Mouse (Mus musculus) heart, embryonic 16.5 days (tissue): ENCODE data around the gene Lce3e. TPM values are rescaled to one million over a fixed set of nuclear protein-coding genes. Genes with fewer than 3 reads are reported as not detected.

Experiments used
- ATAC-seq: fragments of 200-750 bp; cut with Nextera tagmentation; replicated peaks from 2 replicates; pipeline ENCODE4 v1.8.0; 2017; ENCODE audit warnings: moderate number of reproducible peaks; ENCODE audit not compliant: insufficient read depth, low FRiP score; ENCODE audit errors: extremely low read depth
- H3K27ac ChIP-seq: fragments of 300-500 bp; sonication (generic); 2 replicates; pipeline ENCODE4 v1.5.1; 2014; ENCODE audit warnings: mild to moderate bottlenecking, low read length, control low read depth, moderate library complexity
- H3K27me3 ChIP-seq: fragments of 300-500 bp; sonication (generic); 2 replicates; pipeline ENCODE4 v1.6.1; 2014; ENCODE audit warnings: low read length, mixed read lengths; ENCODE audit not compliant: control insufficient read depth, insufficient read depth
- H3K36me3 ChIP-seq: fragments of 300-500 bp; sonication (generic); 2 replicates; pipeline ENCODE4 v1.6.1; 2014; ENCODE audit not compliant: control insufficient read depth, insufficient read depth
- H3K4me1 ChIP-seq: fragments of 300-500 bp; sonication (generic); 2 replicates; pipeline ENCODE4 v1.6.1; 2014; ENCODE audit warnings: low read length, mixed read lengths; ENCODE audit not compliant: control insufficient read depth, insufficient read depth
- H3K4me2 ChIP-seq: fragments of 300-500 bp; sonication (generic); 2 replicates; pipeline ENCODE4 v1.6.1; 2014; ENCODE audit warnings: low read depth, mild to moderate bottlenecking, control low read depth, low read length
- H3K4me3 ChIP-seq: fragments of 300-500 bp; sonication (generic); 2 replicates; pipeline ENCODE4 v1.5.1; 2014; ENCODE audit warnings: mild to moderate bottlenecking, control low read depth, low read length
- H3K9ac ChIP-seq: fragments of 300-500 bp; sonication (generic); 2 replicates; pipeline ENCODE4 v1.6.1; 2014; ENCODE audit warnings: low read length, control low read depth
- H3K9me3 ChIP-seq: fragments of 300-500 bp; sonication (generic); replicated peaks from 2 replicates; pipeline ENCODE4 v1.6.1; 2016; ENCODE audit warnings: low read length; ENCODE audit not compliant: control insufficient read depth
- WGBS: fragments of 180-500 bp; shearing (Covaris S2); extraction: QIAGEN DNeasy Blood & Tissue Kit; methylation state at CpG from one replicate; pipeline ENCODE4 v1.1.7; 2014; 5-methylcytosine and 5-hydroxymethylcytosine counted together
- polyA plus RNA-seq: library from polyadenylated mRNA; unstranded; fragments of >200 nt; fragmentation: Nextera tagmentation; extraction: Ambion mirVana; gene quantifications from 2 replicates; pipeline ENCODE4 v1.2.1, GENCODE M21; 2015

Gene Lce3e
- not detected in 2 replicates for polyA plus RNA-seq

DNA sequence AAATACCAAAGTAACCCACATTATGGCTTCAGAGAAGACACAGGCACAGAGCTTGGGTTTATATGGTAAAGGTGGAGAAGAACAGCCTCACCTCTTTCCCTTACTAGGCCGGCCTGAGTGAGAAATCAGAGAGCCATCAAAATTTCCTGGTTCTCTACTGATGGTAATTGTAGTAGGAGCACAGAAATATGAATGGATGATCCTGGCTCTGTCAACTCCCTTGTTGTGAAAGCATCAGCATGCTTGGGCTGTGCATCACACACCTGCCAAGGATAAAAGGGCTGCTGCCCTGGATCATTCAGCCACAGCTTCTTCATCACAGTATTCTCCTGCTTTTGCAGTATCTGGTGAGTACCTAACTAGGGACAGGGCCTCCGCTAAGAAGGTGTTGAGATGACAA is at the start of gene Lce3e:
TSS of gene Lce3e (plus strand) at position 301 of the 400 bp plus-strand sequence.
- Histone ChIP-seq H3K4me1 (no peaks in the 10 kb centered on the region), H3K27ac (no peak within 1 kb of the TSS), H3K36me3 (no peaks in the 10 kb centered on the region), H3K27me3 (no peaks in the 10 kb centered on the region), H3K4me3 (no peak within 1 kb of the TSS), H3K9me3 (no peaks in the 10 kb centered on the region), H3K9ac (no peak within 1 kb of the TSS), H3K4me2 (no peak within 1 kb of the TSS)
- no peak for ATAC-seq
- 77% methylated on average over 2 of the region's 2 CpGs for WGBS

DNA sequence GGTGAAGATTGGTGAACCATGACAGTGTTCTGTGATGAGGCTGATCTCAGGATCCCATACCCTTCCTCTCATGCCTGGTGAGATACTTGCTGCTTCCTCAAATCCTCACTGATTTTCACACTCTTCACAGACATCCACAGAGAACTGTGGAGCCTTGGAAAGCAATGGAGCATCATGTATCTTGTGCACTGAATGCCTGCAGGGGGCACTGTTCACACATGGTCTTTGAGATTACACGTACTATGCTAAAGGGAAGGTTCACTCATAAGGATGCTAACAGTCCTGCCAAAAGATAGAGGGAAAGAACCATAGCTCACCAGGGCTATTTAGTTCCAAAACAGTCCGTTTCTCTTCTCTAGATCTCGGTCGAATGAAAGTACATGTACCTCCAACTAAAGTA is 46.5 kb upstream of the Lce3e start:
- ATAC-seq = no peak
- Histone ChIP-seq H3K27ac (no peak overlapping the region), H3K4me3 (no peak overlapping the region), H3K9me3 (no peaks in the 10 kb centered on the region), H3K27me3 (no peaks in the 10 kb centered on the region), H3K36me3 (no peaks in the 10 kb centered on the region), H3K4me1 (no peaks in the 10 kb centered on the region), H3K4me2 (no peak overlapping the region), H3K9ac (no peak overlapping the region)
- WGBS = 57% methylated on average over 4 of the region's 4 CpGs

DNA sequence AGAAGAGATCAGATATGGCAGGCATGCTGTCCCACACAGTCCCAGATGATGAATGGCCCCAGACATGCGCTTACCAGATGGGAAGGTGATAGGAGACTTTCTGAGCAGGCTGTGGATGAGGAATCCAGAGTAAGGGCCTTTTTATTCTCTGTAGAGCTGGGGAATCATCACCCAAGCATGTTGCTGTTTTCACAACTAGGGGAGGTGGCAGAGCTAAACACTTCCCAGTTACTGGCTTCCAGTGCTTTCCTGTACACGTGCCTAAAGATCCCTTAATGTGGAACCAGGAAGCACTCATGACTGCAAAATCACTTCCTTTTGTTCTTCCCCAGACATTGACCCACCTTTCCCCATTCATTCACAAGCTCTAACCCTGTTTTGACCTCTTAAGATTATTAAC is 40.7 kb upstream of the Lce3e start, which contains the start of gene Lce3a:
TSS of gene Lce3a (minus strand) at position 101 of the 400 bp plus-strand sequence.
- WGBS = 47% methylated on average over 2 of the region's 2 CpGs
- no peak within 1 kb of the TSS for H3K27ac ChIP-seq
- H3K27me3 ChIP-seq = no peaks in the 10 kb centered on the region
- H3K4me3 ChIP-seq = no peak within 1 kb of the TSS
- no peaks in the 10 kb centered on the region for H3K4me1 ChIP-seq
- no peak for ATAC-seq
- no peaks in the 10 kb centered on the region for H3K36me3 ChIP-seq
- no peak within 1 kb of the TSS for H3K9ac ChIP-seq
- no peaks in the 10 kb centered on the region for H3K9me3 ChIP-seq
- H3K4me2 ChIP-seq = no peak within 1 kb of the TSS

DNA sequence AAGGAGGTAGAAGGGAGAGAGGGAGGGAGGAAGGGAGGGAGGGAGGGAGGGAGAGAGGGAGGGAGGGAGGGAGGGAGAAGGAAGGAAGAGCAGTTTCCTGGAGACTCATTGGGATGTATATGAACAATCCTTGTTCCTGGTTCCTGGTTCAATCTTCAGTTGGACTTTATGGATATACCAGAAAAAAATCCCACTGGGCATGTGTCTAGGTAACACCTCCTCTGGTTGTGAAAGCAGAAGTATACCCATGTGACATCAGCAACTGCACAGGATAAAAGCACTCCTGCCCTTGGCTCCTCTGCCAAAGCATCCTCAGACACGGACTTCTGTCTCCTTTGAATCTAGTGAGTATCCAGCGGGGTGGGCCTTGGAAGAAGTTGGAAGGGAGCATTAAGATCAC is 34.2 kb upstream of the Lce3e start, which contains the start of gene Lce3b:
TSS of gene Lce3b (plus strand) at position 301 of the 400 bp plus-strand sequence.
- Histone ChIP-seq H3K9me3 (no peaks in the 10 kb centered on the region), H3K4me3 (no peak within 1 kb of the TSS), H3K4me1 (no peaks in the 10 kb centered on the region), H3K27me3 (no peaks in the 10 kb centered on the region), H3K9ac (no peak within 1 kb of the TSS), H3K27ac (no peak within 1 kb of the TSS), H3K36me3 (no peaks in the 10 kb centered on the region), H3K4me2 (no peak within 1 kb of the TSS)
- no peak for ATAC-seq
- 63% methylated on average over 2 of the region's 2 CpGs for WGBS

DNA sequence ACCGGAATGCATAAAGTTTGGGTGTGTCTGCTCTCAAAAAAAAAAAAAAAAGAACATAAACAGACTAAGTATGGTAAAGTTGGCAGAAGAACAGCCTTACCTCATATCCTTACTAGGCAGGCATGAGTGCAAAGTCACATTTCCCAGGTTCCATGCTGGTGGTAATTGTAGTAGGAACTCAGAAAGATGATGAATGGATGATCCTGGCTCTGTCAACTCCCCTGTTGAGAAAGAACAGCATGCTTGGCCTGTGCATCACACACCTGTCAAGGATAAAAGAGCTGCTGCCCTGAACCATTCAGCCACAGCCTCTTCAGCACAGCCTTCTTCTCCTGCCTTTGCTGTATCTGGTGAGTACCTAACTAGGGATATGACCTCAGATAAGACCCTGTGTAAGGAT is 22.7 kb upstream of the Lce3e start, which contains the start of gene Lce3c:
TSS of gene Lce3c (plus strand) at position 301 of the 400 bp plus-strand sequence.
- 62% methylated on average over 1 of the region's 1 CpGs for WGBS
- Histone ChIP-seq H3K27me3 (no peaks in the 10 kb centered on the region), H3K4me3 (no peak within 1 kb of the TSS), H3K9ac (no peak within 1 kb of the TSS), H3K27ac (no peak within 1 kb of the TSS), H3K4me2 (no peak within 1 kb of the TSS), H3K36me3 (no peaks in the 10 kb centered on the region), H3K9me3 (no peaks in the 10 kb centered on the region), H3K4me1 (no peaks in the 10 kb centered on the region)
- no peak for ATAC-seq

DNA sequence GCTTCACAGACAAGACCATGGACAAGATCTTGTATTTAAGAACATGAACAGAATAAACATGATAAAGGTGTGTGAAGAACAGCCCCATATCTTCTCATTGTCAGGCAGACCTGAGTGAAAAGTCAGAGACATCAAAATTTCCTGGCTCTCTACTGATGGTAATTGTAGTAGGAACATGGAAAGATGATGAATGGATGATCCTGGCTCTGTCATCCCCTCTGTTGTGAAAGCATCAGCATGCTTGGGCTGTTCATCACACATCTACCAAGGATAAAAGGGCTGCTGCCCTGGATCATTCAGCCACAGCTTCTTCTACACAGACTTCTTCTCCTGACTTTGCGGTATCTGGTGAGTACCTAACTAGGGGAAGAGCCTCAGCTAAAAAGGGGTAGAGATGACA is 9.8 kb upstream of the Lce3e start, which contains the start of gene Lce3d:
TSS of gene Lce3d (plus strand) at position 301 of the 400 bp plus-strand sequence.
- Histone ChIP-seq H3K4me3 (no peak within 1 kb of the TSS), H3K4me2 (no peak within 1 kb of the TSS), H3K27ac (no peak within 1 kb of the TSS), H3K9ac (no peak within 1 kb of the TSS), H3K9me3 (no peaks in the 10 kb centered on the region), H3K4me1 (no peaks in the 10 kb centered on the region), H3K27me3 (no peaks in the 10 kb centered on the region), H3K36me3 (no peaks in the 10 kb centered on the region)
- ATAC-seq = no peak
- WGBS = 93% methylated on average over 1 of the region's 1 CpGs

DNA sequence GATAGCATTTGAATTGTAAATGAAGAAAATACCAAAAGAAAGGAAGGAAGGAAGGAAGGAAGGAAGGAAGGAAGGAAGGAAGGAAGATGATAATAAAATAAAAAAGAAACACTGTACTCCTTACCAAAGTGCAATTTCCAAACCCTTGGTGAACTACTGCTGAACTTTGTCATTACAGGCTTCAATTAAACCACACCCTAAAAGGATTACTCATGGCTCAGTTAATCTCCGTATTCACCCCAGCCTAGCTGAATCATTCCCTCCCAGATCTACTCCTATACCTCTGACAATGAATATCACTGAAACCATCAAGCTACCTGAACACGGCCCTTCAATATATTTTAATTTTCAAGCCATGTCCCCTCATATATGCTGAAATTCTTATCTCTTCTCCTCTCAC is 11.6 kb downstream of the Lce3e start:
- H3K27me3 ChIP-seq = no peaks in the 10 kb centered on the region
- 62% methylated on average over 2 of the region's 2 CpGs for WGBS
- H3K9me3 ChIP-seq = no peaks in the 10 kb centered on the region
- H3K4me1 ChIP-seq = no peaks in the 10 kb centered on the region
- H3K4me3 ChIP-seq = no peak overlapping the region
- no peaks in the 10 kb centered on the region for H3K36me3 ChIP-seq
- ATAC-seq = no peak
- no peak overlapping the region for H3K9ac ChIP-seq
- no peak overlapping the region for H3K4me2 ChIP-seq
- H3K27ac ChIP-seq = no peak overlapping the region

DNA sequence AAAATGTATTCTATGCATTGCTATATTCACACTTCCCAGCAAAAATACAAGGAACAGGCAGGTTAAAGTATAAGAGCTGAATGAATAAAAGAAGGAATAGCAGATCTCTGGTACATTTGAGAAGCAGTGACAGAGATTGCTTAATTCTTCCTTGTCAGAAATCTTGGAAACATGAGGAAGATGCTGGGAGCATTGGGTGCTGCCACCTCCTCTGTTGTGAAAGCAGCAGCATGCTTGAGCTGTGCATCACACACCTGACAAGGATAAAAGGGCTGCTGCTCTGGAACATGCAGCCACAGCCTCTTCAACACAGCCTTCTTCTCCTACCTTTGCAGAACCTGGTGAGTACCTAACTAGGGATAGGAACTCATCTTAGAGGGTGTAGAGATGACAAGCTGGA is 25.1 kb downstream of the Lce3e start, which contains the start of gene Lce3f:
TSS of gene Lce3f (plus strand) at position 301 of the 400 bp plus-strand sequence.
- Histone ChIP-seq H3K4me1 (no peaks in the 10 kb centered on the region), H3K9me3 (no peaks in the 10 kb centered on the region), H3K4me2 (no peak within 1 kb of the TSS), H3K27ac (no peak within 1 kb of the TSS), H3K36me3 (no peaks in the 10 kb centered on the region), H3K27me3 (no peaks in the 10 kb centered on the region), H3K4me3 (no peak within 1 kb of the TSS), H3K9ac (no peak within 1 kb of the TSS)
- no peak for ATAC-seq

DNA sequence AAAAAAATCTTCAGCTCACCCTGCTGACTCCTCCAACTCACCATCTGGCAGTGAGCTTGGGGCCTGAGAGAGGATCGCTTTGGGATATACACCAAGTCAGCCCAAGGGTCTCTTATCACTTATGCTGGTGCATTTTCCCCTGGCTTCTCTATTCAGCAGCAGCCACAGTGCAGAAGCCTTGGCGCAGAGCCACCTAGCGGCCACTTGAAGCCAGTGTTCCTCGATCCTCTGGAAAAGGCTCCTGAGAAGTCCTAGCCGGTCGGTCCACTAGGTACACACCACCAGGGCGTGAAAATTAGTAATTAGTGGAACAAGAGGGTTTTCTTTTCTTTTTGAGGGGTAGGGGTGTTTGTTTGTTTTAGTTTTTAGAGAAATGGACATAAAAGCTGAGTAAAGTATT is 31.8 kb downstream of the Lce3e start:
- no peaks in the 10 kb centered on the region for H3K4me1 ChIP-seq
- no peaks in the 10 kb centered on the region for H3K9me3 ChIP-seq
- H3K4me2 ChIP-seq = no peak overlapping the region
- no peak overlapping the region for H3K27ac ChIP-seq
- H3K36me3 ChIP-seq = no peaks in the 10 kb centered on the region
- no peak overlapping the region for H3K9ac ChIP-seq
- no peaks in the 10 kb centered on the region for H3K27me3 ChIP-seq
- 3% methylated on average over 7 of the region's 7 CpGs for WGBS
- peak; percentile 70 for ATAC-seq
- H3K4me3 ChIP-seq = no peak overlapping the region
